Mouse (Mus musculus) embryonic facial prominence, embryonic 14.5 days (tissue): Measurements from ENCODE around the gene Hlf. TPM values are rescaled to one million over a fixed set of nuclear protein-coding genes. Genes with fewer than 3 reads are reported as not detected.

Source experiments
- ATAC-seq: fragments of 200-750 bp; cut with Nextera tagmentation; 2 replicates; pipeline ENCODE4 v1.8.0; 2017; ENCODE audit warnings: low read depth, moderate number of reproducible peaks, moderate TSS enrichment
- DNase-seq: peaks from one replicate; pipeline ENCODE4 v3.0.0-alpha.2; 2015; ENCODE audit warnings: low spot score
- H3K27ac ChIP-seq: fragments of 300-500 bp; sonication (generic); replicated peaks from 2 replicates; pipeline ENCODE4 v1.5.1; 2014; ENCODE audit warnings: low read depth, mild to moderate bottlenecking, low read length, moderate library complexity
- H3K27me3 ChIP-seq: fragments of 300-500 bp; sonication (generic); replicated peaks from 2 replicates; pipeline ENCODE4 v1.6.1; 2014; ENCODE audit warnings: low read length; ENCODE audit not compliant: control insufficient read depth, insufficient read depth
- H3K36me3 ChIP-seq: fragments of 300-500 bp; sonication (generic); 2 replicates; pipeline ENCODE4 v1.6.1; 2014; ENCODE audit warnings: low read length, mixed read lengths; ENCODE audit not compliant: control insufficient read depth, insufficient read depth
- H3K4me1 ChIP-seq: fragments of 300-500 bp; sonication (generic); 2 replicates; pipeline ENCODE4 v1.6.1; 2014; ENCODE audit warnings: antibody characterized with exemption, low read length; ENCODE audit not compliant: control insufficient read depth, insufficient read depth
- H3K4me2 ChIP-seq: fragments of 300-500 bp; sonication (generic); 2 replicates; pipeline ENCODE4 v1.6.1; 2014; ENCODE audit warnings: low read depth, mild to moderate bottlenecking, low read length, moderate library complexity, mixed read lengths
- H3K4me3 ChIP-seq: fragments of 300-500 bp; sonication (generic); 2 replicates; pipeline ENCODE4 v1.5.1; 2014; ENCODE audit warnings: low read depth, mild to moderate bottlenecking, low read length
- H3K9ac ChIP-seq: fragments of 300-500 bp; sonication (generic); 2 replicates; pipeline ENCODE4 v1.6.1; 2014; ENCODE audit warnings: low read depth, mild to moderate bottlenecking, low read length, moderate library complexity, mixed read lengths
- H3K9me3 ChIP-seq: fragments of 300-500 bp; sonication (generic); 2 replicates; pipeline ENCODE4 v1.6.1; 2016; ENCODE audit warnings: low read length; ENCODE audit not compliant: control insufficient read depth
- WGBS: fragments of 180-500 bp; shearing (Covaris S2); extraction: QIAGEN DNeasy Blood & Tissue Kit; methylation state at CpG from one replicate; pipeline ENCODE4 v1.1.7; 2014; 5-methylcytosine and 5-hydroxymethylcytosine counted together
- polyA plus RNA-seq: library from polyadenylated mRNA; unstranded; fragments of >200 nt; fragmentation: Nextera tagmentation; extraction: Ambion mirVana; gene quantifications from 2 replicates; pipeline ENCODE4 v1.2.1, GENCODE M21; 2014

The Hlf gene
- polyA plus RNA-seq, 1 experiment from 2014 or later: 5.1 TPM

DNA sequence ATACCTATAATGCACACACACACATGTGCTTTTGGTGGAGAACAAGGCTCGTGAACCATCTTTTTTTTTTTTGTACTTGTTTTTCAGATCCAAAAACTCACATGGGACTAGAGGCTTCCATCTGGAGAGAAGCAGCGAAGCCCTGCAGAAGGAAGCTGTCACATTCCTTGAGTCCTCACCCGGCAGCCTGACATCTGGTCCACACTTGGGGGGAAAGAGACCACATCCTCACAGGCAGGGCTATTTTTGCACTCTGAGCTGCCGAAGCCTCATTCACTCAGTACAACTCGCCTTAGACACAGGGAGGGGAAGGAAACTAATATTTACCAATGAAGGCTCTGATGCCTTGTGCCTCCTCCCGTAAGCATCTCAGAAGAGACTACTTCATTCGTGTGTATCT lies 25.8 kb downstream of the Hlf start:
- 0 out of 2 replicates have a peak overlapping the region, but pooled peaks have one; percentile 1 for H3K4me2 ChIP-seq
- DNase-seq (peak; percentile 75), ATAC-seq (no peak)
- 41% methylated on average over 7 of the region's 7 CpGs for WGBS
- no peak overlapping the region for H3K4me3 ChIP-seq
- no peaks in the 10 kb centered on the region for H3K27me3 ChIP-seq
- H3K4me1 ChIP-seq: peaks cover 40% of the 10 kb centered on the region
- H3K9me3 ChIP-seq: no peaks in the 10 kb centered on the region
- H3K9ac ChIP-seq: no peak overlapping the region
- H3K27ac ChIP-seq: peak overlapping the region; percentile 53
- H3K36me3 ChIP-seq: no peaks in the 10 kb centered on the region

DNA sequence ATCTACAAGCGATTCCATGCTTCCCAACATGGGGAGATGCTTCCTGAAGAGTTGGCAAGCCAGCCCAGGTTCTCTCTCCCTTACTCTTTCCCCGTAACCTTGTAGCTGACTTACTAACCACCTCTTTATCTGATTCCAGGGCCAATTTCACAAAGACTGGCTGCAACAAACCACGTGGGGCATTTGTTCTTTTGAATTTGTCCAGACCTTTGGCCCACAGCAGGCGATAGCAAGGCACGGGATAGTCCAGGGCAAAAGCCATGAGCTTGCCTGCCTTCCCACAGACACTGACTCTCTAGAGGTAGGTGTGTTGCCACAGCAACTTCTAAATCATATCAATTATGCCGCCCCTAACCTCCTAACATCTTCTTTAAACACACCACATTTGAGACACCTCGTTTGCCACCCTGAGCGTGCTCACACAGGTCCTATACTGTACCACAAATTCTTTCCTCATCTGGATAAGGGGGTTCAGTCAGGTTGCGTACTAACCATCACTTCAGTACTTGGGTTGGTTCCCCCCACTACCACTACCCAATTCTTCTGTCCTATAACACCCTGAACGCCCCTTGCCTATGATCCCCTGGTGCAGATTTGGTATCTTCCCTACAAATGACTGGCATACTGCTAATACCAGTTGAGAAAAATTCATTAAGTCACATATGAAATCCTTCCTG lies 26.7 kb downstream of the Hlf start:
- H3K4me1 ChIP-seq: peaks cover 31% of the 10 kb centered on the region
- H3K27me3 ChIP-seq: no peaks in the 10 kb centered on the region
- no peaks in the 10 kb centered on the region for H3K36me3 ChIP-seq
- no peak overlapping the region for H3K4me3 ChIP-seq
- H3K27ac ChIP-seq: peak overlapping the region; percentile 53
- WGBS: 87% methylated on average over 10 of the region's 10 CpGs
- no peak overlapping the region for H3K4me2 ChIP-seq
- H3K9me3 ChIP-seq: no peaks in the 10 kb centered on the region
- DNase-seq (no peak), ATAC-seq (no peak)
- no peak overlapping the region for H3K9ac ChIP-seq

DNA sequence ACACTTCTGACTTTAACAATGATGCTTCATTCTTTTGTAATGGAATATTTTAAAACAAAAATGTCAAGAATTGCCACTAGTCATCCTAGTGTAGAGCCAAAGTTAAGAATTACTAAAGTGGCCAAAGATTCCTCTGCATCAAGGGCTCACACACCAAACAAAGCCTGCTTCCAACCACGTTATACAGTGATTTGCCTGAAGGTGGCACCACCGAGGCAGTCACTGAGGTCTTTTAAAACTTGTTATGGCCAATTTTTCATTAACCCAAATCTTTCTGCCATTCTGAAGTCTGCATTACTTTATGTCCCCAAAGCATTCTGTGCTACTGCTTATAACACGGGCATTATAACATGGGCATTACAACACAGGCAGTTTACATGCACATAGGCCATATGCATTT lies 27.3 kb downstream of the Hlf start:
- H3K9me3 ChIP-seq: no peaks in the 10 kb centered on the region
- DNase-seq (no peak), ATAC-seq (no peak)
- no peak overlapping the region for H3K4me2 ChIP-seq
- 49% methylated on average over 3 of the region's 3 CpGs for WGBS
- H3K27me3 ChIP-seq: no peaks in the 10 kb centered on the region
- H3K36me3 ChIP-seq: no peaks in the 10 kb centered on the region
- H3K9ac ChIP-seq: no peak overlapping the region
- H3K4me1 ChIP-seq: peaks cover 26% of the 10 kb centered on the region
- no peak overlapping the region for H3K4me3 ChIP-seq
- no peak overlapping the region for H3K27ac ChIP-seq

DNA sequence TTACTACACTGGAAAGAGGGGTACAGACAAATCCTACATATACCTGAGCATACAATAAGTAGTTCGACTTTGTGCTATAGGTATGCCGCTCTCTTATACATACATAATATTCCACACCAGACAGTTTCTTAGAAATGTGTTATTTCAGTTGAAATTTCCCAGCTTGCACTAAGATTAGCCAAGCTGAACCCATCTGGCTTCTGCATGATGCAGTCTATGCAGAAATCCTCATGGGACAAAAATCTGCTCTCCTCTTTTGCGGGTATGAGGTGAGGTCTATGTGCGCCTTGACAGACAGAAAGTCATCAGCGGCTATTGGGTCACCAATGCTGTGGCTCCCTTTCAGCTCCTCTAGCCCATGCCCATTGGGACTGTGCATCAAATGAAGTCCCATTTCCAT lies 30.2 kb downstream of the Hlf start:
- H3K4me1 ChIP-seq: peaks cover 43% of the 10 kb centered on the region
- no peaks in the 10 kb centered on the region for H3K9me3 ChIP-seq
- no peak overlapping the region for H3K27ac ChIP-seq
- WGBS: 94% methylated on average over 5 of the region's 5 CpGs
- no peaks in the 10 kb centered on the region for H3K27me3 ChIP-seq
- H3K4me2 ChIP-seq: no peak overlapping the region
- no peak overlapping the region for H3K4me3 ChIP-seq
- H3K9ac ChIP-seq: no peak overlapping the region
- H3K36me3 ChIP-seq: no peaks in the 10 kb centered on the region
- DNase-seq (no peak), ATAC-seq (no peak)

DNA sequence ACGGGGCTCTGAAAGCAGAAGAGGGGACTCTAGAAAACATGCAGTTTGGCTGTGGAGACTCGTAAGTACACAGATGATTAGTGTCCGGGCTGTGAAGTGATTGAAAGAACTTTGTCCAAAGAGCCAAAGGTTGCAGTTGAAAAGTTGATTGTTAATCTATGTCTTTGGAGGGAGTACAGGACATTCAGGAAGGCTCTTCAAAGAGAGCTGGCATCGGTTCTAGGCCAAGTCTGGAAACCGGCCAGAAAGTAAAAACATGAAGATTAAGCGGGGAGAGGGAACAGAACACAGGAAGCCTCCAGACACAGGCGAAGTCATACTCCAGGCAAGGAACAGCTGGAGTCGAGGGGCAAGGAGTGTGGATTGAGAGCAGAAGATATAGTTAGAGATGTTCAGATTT lies 32.6 kb downstream of the Hlf start:
- no peak overlapping the region for H3K9ac ChIP-seq
- ATAC-seq (no peak), DNase-seq (no peak)
- H3K9me3 ChIP-seq: no peaks in the 10 kb centered on the region
- no peaks in the 10 kb centered on the region for H3K36me3 ChIP-seq
- H3K4me3 ChIP-seq: no peak overlapping the region
- H3K27me3 ChIP-seq: no peaks in the 10 kb centered on the region
- H3K27ac ChIP-seq: no peak overlapping the region
- no peak overlapping the region for H3K4me2 ChIP-seq
- peaks cover 31% of the 10 kb centered on the region for H3K4me1 ChIP-seq
- WGBS: 61% methylated on average over 8 of the region's 8 CpGs

DNA sequence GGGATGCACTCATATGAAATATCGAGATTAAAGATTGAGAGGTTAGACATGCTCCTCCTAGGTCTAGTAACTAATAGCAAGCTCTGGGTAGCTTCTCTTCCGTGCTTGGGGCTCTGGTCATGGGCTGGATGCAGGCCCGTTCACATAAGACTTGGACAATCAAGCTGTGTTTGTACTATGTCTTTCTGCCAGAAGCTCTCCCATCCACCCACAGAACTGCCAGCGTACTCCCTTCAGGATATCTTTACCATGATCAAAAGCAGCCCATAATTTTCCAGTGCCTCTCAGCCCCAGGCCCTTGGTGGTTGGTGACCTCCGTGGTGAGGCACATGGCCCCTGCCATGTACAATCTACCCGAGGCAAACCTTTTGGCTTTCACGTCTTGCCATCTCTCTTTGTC lies 33.3 kb downstream of the Hlf start:
- no peak for DNase-seq
- ATAC-seq: no peak
- no peak overlapping the region for H3K9ac ChIP-seq
- peaks cover 31% of the 10 kb centered on the region for H3K4me1 ChIP-seq
- no peak overlapping the region for H3K4me3 ChIP-seq
- no peaks in the 10 kb centered on the region for H3K9me3 ChIP-seq
- H3K36me3 ChIP-seq: no peaks in the 10 kb centered on the region
- H3K27ac ChIP-seq: no peak overlapping the region
- H3K4me2 ChIP-seq: no peak overlapping the region
- 77% methylated on average over 7 of the region's 7 CpGs for WGBS
- H3K27me3 ChIP-seq: no peaks in the 10 kb centered on the region

DNA sequence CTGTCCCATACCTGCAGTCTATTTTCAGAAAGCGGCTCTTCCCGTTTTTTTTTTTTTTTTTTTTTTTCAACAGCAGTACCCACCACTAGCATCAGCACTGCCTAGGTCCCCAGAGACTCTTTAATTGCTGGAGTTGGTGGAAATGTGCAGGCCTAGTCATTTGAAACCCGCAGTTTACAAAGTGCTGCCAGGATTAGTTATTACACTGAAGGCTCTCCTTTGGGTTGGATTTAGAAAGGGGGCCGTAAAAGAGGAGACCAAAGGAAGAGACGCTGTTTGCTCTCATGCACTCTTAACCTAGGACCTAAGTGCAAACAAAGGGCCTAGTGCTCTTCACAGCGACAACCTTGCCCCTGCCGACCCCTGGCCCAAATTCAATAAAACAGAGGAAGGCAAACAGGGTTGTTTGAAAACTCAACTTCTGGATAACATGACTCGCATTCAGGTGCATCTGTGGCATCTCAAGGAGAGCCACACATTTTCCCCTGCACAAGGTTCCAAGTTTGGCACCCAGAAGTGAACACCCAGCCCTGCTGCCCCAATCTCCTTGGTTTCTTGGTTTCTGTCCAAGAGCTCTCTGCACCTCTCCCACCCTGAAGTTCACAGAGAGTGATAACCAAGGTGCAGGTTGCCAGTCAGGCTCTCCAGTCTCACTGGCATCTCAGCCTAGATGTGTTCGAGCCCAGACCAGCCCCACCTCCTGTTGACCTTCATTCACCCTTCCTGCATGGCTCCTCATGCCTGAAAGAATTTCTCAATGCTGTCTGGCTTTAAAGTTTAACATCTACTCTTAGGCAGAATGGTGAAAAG lies 34.0 kb downstream of the Hlf start:
- H3K27ac ChIP-seq: no peak overlapping the region

DNA sequence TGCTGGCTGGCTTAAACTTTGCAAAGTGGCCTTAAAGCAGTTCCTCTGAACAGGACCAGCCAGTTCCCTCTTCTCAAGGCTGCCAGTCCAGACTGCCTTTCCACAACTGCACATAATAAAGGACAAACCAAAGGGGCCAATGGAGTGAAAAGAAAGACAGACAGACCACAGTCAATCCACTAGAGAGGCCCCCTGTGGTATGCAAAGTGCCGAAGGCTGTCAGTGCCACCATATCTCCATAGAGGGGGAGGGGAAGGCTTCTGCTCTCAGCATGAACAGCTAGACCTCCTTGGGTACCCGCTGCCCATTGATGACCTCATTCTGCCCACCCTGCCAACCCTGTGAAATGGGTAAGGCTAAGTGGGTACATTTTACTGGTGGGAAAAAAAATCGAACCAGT lies 34.7 kb downstream of the Hlf start:
- Histone ChIP-seq H3K27ac (no peak overlapping the region; the same call in 1 of the 2 replicates), H3K9ac (no peak overlapping the region), H3K4me2 (no peak overlapping the region), H3K36me3 (no peaks in the 10 kb centered on the region), H3K4me3 (no peak overlapping the region), H3K4me1 (peaks cover 31% of the 10 kb centered on the region), H3K9me3 (no peaks in the 10 kb centered on the region), H3K27me3 (no peaks in the 10 kb centered on the region)
- 0 out of 2 replicates have a peak, but pooled peaks have one; percentile 12 for ATAC-seq
- no peak for DNase-seq
- 18% methylated on average over 3 of the region's 3 CpGs for WGBS

More for the DNA sequence above, 34.0 kb downstream of the Hlf start:
- H3K9ac ChIP-seq: no peak overlapping the region
- H3K4me2 ChIP-seq: no peak overlapping the region
- H3K27me3 ChIP-seq: no peaks in the 10 kb centered on the region
- ATAC-seq: peak; percentile 53
- peak; percentile 77 for DNase-seq
- H3K4me1 ChIP-seq: peaks cover 31% of the 10 kb centered on the region
- H3K36me3 ChIP-seq: no peaks in the 10 kb centered on the region
- H3K9me3 ChIP-seq: no peaks in the 10 kb centered on the region
- H3K4me3 ChIP-seq: no peak overlapping the region
- WGBS: 26% methylated on average over 9 of the region's 9 CpGs
